Mouse (Mus musculus) G1E (cell line): ENCODE results near the gene Hif3a.

ENCODE experiments used
- CTCF ChIP-seq: IDR thresholded peaks from 2 replicates; pipeline ENCODE4 v1.5.1; 2012; ENCODE audit warnings: low read depth, low read length, inconsistent platforms, mixed read lengths
- GATA1 ChIP-seq: IDR thresholded peaks from 2 replicates; pipeline ENCODE4 v1.6.1; 2012; ENCODE audit warnings: borderline replicate concordance, low read length, inconsistent platforms, mixed read lengths
- GATA2 ChIP-seq: IDR thresholded peaks from 2 replicates; pipeline ENCODE4 v1.6.1; 2012; ENCODE audit warnings: low read depth, low read length, inconsistent platforms, borderline replicate concordance
- POLR2AphosphoS5 ChIP-seq: IDR thresholded peaks from 2 replicates; pipeline ENCODE4 v1.6.1; 2012; ENCODE audit warnings: low read depth, low read length, inconsistent platforms; ENCODE audit not compliant: insufficient replicate concordance

DNA sequence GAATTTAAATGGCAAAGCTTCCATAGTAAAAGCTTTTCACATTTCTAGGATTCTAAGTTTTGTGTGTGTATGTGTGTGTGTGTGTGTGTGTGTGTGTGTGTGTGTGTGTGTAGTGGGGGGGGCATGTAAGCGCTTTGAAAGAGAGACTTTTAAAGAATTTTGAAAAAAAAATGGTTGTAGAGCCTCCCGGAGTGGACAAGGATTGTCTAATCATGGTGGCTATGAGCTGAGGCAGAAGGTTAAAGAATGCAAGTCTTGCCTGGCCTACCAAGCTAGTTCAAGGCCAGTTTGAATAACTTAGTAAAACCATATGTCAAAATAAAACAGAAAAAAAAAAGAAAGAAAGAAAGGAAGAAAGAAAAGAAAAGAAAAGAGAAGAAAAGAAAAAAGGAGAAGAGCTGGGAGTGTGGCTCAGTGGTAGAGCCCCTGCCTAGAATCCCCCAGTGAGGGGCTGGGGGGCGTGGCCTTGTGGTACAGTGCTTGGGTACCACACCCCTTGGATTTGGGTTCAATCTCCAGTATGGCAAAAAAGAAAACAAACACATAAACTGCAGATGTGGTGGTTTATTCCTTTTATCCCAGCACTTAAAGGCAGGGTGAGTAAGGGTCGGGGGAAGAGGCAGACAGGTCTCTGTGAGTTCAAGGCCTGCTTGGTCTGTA, 6.8 kb downstream of the Hif3a start:
- no peak for TF ChIP-seq CTCF
- no peak for TF ChIP-seq GATA1
- TF ChIP-seq GATA2, result no peak
- no peak for TF ChIP-seq POLR2AphosphoS5
